Mouse (Mus musculus) adrenal gland, postnatal 10 days (tissue): ENCODE measurements at regions not wholly inside any gene's neighbourhood (a gene's known extent, or its start where the extent isn't known, plus 50 kb on each side); places are given as distances from the start of the nearest gene placed in this dataset.

Experiments used
- DNase-seq: peaks from one replicate; pipeline ENCODE4 v3.0.0; 2021; ENCODE audit warnings: mixed read lengths

DNA sequence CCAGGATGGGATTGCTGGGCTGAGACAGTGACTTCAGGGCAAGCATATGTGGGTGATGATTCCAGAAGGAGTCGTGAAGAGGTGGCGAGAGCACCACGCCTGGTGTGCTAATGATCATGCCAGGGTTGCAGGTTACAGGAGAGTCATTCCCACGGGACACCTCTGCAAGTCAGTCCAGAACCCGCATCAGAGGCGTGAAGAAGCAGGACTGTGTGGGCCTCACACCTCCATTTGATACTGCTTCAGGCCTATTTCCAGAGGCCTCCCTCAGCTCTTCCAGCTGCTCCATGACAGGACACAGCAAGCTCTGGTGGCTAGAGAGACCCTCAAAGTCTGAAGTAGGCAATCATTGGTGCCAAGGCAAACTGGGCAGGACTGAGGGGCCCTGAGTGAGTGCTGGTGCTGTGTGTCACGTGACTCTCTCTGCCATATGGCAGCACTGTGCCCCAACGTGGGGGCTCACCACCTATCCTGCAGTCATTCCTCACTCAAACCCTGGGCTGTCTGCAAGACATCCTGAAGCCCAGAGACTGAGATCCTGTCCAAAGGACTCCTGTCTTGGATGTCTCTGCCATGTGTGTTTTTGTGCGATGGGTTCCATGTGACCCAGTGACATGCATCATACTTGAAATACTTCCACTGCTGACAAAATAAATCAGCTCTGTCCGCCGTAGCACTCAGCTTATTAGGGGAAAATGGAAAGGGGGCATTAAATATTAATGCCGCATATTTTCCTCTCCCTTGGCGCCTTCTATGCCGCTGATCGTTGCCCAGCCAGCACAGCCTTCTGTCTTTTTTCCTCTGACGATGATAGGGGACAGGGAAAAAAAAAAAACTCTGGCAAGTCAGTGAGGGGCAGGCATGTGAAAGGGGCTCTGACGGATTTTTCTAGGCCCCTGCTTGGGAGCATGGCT is 247.6 kb upstream of the Habp2 start:
- DNase-seq = no peak

DNA sequence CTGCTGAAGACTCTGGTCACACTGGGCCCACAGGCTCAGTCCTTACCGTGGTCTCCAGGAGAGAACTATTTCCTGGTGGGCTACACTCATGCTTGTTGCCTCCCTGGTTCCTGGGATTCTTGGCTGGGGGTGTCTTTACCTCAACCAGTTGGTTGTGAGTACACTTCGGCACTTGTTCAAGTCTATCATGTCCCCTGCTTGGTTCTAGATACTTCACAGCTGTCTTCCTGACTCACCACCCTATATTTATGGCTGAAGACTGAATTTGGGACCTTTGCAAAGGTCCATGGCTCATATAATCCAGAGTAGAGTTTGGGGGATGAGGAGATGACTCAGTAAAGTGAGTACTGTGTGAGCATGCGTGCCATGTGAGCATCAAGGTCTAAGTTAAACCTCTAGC is 245.0 kb upstream of the Habp2 start:
- no peak for DNase-seq

DNA sequence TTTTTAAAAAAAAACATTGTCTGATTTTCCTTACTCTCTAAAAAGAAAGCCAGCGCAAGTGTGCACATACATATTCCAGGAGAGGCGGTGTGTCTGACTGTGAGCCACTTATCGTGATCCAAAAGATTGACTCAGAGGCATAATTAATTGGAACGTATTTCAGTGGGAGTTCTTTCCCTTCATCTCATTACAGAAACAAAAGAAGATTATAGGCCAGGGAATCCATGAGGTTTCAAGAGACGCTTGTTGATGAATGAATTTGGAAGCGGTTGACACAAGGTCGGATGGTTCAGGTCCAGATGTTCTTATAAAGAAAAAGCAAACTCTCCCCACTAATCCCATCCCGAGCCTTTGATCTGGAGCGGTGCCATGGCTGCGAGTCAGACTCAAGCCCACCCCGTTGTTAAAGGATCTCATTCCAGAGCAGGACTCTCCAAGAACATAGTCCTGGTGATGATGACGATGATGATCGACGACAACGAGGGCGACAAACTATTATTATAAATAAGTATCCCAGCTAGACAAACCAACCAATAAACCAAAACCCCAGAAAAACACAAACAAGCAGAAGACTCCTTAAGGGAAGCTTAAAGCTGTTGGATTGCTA is 240.1 kb upstream of the Habp2 start:
- no peak for DNase-seq

DNA sequence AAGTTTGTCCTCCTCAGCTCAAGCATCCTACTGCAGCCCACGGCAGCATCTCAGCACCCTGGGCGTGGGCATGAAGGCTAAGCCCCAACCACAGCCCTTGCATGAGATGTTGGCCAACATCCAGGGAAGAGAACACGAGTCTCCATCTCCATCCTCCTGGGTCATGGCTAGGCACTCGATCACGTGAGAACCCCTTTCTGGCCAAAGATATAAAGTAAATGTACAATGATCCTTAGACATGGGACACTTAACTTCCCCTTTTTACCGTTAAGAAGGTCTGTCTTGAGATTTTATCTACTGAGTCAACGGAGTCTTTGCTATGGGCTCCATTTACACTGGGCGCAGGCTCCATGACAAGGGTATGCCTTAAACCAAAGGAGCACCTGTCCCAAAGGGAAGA is 232.8 kb upstream of the Habp2 start:
- DNase-seq = no peak

DNA sequence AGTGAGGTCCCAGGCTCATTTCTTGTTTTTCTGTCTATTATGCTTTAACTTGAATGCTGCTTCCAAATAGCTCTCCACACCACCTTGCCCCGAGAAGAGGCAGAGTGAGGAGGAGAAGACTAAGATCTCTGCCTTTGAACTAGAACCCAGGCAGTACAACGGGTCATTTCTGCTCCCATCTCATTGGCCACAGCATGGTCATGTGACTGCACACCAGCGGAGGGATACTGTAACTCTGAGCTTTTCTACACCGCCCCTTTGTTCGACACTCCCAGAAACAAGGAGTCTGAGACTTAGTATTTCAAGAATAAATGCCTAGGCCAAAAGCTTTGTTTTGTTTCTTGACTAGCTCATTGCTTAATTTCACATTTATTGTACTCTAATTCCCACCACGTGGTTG is 230.5 kb upstream of the Habp2 start:
- DNase-seq = no peak

DNA sequence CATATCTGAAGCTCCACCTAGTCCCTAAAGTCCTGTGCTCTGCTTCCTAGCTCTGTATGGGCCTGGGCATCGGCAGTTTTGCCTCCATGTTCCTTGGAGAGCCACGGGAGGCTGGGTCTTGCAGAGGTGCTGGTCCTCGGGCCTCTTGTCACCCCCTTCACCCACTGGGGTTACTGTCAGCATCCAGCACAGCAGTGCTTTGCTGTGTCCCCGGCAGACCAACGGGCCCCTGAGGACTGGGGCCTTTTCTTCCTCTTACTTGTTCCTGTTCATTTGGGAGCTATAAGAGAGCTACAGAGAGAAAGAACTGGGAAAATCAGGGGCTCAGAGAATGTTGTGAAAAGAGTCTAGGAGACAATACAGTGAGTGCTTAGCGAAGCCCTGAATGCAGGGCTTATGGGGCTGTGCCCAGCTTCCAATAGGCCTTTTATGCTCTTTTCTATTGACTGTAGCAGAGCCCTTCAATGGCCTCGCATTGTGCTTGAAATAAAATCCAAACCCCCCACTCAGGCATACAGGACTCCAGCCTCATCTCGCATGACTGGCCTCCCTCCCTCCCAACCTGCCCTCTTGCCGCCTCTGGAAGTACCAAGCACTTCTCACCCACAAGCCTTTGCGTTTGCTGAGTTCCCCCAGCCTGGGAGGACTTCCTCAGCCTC is 224.9 kb upstream of the Habp2 start:
- DNase-seq = no peak

DNA sequence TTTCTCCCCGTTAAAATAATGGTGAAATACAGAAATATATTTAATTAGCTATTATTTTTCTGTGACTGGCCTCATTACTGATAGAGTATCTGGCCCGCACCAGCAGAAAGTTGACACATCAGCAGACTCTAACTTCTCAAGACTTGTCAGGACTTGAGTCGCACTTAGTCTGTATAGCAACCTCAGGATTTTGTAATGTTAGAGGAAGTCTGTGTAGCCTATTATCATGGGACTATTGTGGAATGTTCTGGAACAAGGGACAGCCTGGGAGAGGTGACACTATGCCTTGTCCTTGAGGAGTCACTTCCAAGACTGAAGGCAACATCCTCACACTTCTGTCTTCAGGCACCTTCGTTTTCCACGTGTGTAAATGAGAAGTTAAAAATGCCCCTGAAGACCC is 223.8 kb upstream of the Habp2 start:
- DNase-seq = no peak

DNA sequence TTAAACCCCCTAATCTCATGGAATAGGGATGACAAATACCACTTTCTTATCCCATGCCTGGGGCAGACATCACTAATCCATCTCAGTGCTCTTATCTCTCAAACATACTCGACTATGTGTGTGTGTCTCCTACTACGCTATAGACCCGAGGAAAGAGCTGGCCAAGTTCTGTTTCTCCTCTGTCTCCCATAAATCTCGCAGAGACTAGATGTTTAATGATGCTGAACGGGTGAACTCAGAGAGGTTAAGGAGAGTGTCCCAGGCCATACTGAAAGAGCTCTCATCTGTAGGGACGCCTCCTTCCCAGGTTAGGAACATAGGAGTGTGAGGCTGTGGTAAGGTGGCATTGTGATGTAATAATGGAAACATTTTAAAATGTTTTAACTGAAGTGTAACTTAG is 221.2 kb upstream of the Habp2 start:
- DNase-seq = no peak

DNA sequence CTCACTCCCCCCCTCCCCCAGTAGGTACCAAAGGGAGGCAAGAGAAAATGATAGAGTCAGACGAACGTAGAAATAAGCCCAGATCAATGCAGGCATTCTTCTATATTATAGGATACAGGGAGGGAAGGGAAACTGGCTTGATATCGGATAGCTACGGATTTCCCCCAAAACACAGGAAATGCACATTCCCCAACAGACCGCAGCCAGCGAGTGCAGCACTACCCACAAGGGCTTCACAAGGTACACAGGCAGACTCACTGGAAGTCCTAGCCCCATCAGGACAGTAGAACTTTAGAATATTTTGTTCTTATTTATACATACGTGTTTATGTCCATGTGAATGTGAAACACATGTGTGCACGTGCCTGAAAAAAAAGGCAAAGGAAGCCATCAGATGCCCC is 218.8 kb upstream of the Habp2 start:
- no peak for DNase-seq

DNA sequence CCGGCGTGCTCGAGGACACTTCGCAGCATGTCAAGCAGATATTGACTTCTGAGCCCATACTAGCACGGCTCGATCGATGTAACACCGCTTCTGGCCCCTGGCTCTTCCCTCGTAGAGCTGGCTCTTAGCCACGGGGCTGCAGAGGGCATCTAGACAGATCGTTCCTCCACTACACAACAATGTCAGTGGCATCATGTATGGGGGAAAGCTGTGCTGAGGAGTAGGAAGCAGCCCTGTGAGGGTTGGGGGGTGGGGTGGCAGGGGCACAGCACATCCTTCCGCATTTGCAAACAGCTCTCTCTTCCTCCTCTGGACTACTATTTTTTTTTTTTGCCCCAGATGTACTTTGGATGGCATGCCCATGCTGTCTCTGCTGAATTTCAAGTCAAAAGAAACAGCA is 218.1 kb upstream of the Habp2 start:
- DNase-seq = no peak

DNA sequence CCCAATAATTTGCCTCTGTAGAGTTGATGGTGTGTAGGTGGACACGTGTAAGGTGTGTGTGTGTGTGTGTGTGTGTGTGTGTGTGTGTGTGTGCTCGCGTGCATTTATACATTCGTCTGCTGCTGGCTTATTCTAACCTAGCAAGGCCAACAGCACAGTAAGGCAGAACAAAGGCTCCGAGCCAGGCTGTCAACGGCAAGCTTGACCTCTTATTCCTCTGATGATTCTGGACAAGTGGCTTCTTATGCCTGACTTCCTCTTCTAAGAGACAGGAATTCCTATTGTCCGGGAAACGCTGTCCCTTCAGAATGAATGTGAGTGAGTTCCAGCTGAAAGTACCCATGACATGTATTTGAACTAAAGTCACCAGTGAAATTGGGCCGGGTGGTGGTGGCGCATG is 217.7 kb upstream of the Habp2 start:
- DNase-seq = no peak

DNA sequence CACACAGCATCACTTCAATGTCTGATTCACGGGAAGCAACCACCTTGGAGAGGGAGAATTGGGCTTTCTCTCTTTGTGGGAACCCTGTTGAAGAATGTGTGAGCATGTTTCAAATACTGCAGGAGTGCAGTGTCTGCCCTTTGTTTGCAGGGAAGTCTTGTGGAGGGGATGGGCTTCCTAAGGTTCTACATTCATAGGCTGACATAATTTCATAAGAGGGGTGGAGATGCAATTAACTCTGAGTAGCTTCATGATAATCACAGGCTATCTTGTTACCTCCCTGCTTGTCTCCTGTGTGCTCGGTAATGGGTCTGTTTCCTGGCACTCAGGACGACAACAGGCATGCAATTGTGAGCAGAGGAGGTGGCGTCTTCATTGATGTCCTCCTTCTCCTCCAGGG is 215.6 kb upstream of the Habp2 start:
- DNase-seq = no peak

DNA sequence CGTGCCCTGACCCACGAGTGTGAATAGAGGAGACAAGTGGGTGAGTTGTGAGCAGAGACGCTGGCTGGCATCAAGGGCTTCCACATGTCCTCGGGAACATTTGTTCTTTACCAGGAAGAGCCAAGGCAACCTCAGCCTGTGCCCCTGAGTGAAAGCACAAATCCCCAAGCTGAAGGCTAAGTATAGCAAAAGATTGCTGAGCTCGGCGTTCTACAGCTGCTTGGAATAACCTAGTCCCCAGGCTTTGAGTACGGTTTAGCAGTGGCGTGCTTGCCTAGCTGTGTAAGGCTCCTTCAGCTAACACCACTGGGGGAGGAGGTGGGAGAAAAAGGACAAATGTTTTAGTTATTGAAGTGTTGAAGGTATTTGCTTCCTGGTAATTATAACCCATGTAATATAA is 210.8 kb upstream of the Habp2 start:
- DNase-seq = no peak

DNA sequence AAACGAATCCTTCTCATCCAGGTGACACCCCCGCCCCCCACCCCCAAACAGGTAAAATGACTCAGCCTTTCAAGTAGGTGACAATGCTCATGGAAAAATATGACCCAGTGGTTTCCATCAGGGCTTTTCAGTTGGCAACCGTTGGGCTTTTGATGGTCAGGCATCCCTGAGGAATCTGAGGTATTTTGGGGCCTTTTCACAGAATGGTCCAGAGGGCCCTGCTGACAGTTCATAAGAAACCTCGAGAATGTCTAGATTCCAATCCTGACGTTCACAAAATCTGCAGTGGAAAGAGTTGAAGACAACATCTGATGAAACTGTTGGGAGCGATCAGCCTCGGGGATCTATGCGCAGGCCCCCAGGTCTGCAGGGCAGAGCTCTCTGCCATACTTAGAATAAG is 209.4 kb upstream of the Habp2 start:
- no peak for DNase-seq

DNA sequence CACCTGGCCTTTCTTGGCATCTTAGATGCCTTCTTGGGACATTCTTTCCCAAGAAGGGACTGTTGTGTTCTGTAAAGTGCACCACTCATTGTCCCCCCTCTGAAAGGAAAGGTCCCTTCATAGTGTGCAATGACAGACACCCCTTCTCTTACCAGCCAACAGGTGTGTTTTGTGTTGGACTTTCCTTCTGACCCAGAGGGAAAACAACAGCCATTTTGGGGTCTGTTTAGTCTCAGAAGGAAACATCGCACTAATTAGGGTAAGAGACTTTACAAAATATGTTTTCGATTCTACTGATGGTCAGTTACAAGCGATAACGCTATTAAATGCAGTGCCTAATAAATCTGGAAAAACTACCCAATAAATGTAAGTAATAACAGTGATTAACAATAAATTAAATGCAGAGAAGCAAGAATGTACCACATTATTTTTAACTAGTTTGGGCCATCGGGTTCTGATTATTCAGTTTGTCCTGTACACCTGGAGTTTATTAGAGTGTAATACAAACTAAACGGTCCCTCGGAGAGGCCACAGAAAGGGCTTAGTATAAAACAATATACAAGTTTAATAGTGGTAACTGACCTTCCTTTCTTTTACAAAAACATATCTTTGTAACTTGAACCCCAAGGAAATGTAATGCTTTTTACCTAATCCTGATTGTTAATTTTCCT is 200.4 kb upstream of the Habp2 start:
- DNase-seq = no peak

DNA sequence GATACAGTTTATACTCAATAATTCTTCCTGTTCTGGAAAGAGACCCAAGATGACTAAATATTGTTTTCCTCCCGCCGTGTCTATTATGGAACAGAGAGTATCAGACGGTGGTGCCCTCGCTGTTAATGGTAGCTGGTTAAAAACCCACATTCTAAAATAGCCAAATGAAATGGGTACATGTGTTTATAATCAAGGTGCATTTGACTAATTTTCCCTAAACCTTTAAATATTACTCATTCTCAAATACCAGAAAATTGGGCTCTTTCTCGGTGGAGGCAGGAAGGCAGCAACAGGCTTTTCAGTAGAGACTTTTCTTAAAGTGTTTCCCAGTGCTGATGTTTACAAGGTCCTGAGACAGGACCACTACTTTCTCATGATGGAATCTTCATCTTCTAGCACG is 199.8 kb upstream of the Habp2 start:
- no peak for DNase-seq

DNA sequence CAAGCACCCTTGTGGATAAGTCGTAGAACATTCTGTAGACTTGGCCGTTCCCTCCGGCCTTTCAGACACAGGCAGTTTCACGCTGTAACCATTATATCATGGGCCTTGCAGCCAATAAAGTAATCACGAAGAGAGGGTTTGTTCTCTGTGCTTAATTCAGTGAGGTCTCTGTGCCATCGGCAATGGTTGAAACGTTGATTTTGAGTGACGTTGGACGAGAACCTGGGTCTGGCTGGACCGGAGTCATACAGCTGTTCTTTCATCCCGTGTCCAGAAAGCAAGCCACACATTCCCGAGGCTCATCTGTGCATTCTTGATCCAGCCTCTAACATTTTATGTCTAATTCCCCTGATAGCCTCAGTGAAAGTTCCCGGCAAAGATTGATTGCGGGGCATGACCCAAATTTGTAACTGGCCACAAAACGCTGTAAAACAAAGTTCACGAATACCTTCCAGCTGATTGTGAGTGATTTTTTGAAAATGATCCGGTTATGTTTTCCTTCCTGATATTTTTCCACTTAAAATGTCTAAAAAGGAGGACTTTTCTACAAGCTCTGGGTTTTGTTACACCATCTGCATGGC is 197.1 kb upstream of the Habp2 start:
- DNase-seq = no peak

DNA sequence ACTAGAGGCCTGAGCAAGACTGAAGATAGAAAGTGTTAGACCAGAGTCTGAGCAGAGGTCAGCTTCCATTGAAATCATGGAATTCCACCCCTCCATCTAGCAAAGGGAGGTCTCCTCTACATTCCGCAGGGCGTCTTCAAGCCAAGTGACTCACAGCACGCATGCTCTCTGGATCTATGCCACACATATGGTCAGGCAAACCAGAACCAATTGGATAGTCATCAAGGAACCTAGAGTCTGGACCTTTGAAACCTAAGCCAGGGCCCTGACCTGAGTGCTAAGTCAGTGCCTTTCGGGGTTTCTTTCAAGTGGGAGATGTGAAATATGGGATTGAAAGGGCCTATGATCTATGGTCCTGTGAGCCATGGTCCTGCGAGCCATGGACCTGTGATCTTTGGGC is 195.4 kb upstream of the Habp2 start:
- DNase-seq = no peak

DNA sequence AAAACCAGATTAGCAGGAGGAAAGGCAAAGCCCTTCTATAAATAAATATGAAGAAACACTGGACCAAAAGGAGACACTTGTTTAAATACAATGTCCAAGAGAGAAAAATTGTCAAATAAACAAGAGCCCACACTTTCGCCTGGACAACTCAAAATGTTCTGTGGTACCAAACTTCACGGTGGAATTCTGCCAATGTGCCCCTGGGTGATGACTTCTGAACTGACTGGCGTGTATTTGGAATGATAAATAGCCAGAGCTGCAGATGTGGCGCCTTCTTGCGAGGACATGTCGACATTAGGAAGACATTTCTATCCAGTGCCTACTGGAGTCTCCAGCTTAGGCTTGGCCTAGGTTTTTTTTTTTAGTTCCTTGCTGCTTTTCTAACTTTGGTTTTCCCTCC is 191.1 kb upstream of the Habp2 start:
- DNase-seq = no peak

DNA sequence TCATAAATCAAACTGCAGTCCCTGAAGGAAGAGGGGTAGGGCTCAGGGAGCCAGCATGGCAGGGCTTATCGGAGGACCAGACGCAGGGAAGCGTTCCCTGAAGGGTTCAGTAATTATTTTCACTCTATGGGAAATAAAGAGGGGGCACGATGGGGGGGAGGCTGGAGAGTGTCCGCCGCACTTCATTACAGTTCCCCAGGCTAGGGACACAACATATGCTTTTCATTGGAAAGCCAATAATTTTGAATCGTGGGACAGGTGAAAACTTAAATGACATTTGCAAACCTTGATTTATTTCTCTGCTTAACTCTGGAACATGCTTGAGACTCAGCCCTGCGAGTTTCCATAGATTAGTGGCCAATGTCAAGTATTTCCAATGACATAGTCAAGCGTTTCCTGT is 187.2 kb upstream of the Habp2 start:
- no peak for DNase-seq

DNA sequence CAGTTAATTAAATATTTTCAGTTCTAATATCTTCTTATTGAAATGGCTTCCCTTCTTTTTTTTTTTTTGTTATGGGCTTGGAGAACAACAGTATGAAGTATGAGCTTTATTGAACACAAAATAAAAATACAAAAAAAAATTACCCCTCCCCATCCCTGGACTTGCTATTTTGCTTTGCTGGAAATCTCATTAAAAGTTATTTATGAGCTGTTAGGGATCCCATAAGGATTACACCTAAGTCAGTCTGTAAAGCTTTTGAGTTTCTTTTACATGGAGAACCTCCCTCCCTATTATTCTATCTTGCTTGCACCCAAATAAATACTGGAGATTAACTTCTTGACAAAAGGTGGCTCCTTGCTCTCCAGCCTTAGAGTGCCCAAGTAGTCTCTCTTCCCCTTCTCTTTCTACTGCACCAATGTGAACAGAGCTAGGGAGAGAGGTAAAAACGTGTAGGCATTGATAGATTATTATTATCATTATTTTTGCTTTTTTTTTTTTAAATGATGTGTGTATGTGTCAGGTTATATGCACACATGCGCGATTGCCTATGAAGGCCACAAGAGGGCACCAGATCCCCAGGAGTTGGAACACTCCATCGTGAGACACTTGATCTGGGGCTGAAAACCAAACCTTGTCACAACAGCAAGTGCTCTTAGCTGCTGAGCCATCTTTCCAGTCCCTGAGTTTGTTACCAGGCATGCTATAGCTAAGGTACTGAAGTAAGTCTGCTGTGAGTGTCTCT is 186.6 kb upstream of the Habp2 start:
- DNase-seq = no peak
